ENCODE assay signal across 1 mouse cellular context in genomic region chr2:172439843-172440639, GRCm38 (mm10).
TF ChIP-seq lines count a peak whose summit lies in the region.

Gene Rtf2, plus strand, starts transcription at chr2:172440556.

TF ChIP-seq in CH12.LX, 34 proteins besides CTCF, POLR2A, EP300 and RAD21 (continued from another document):
- TF ChIP-seq MAFK (IDR thresholded peaks at IDR 0.05; ENCODE audit: insufficient replicate concordance, low read length) (no peak), USF2 (conservative IDR thresholded peaks at IDR 0.05; ENCODE audit: low read depth, low read length) (no peak), IRF4 (IDR thresholded peaks at IDR 0.05; ENCODE audit: low read depth, low read length) (peak; percentile 69), TBP (conservative IDR thresholded peaks at IDR 0.05; ENCODE audit: low read depth, low read length) (peak; percentile 54), ZC3H11A (IDR thresholded peaks at IDR 0.05; ENCODE audit: low read depth, low read length) (no peak), ELF1 (IDR thresholded peaks at IDR 0.05; ENCODE audit: low read depth, low read length) (peak; percentile 99), NRF1 (IDR thresholded peaks at IDR 0.05; ENCODE audit: low read depth, low read length) (0 out of 2 replicates have a peak, but pooled peaks have one; percentile 25), MYC (IDR thresholded peaks at IDR 0.05; ENCODE audit: low read depth, low read length) (no peak), POLR2AphosphoS2 (IDR thresholded peaks at IDR 0.05; ENCODE audit: low read depth, low read length) (peak; percentile 75), MAZ (IDR thresholded peaks at IDR 0.05; ENCODE audit: low read depth, low read length) (peak; percentile 94), GABPA (IDR thresholded peaks at IDR 0.05; ENCODE audit: insufficient replicate concordance, low read depth, low read length) (no peak; the same call in 1 of the 2 replicates), USF1 (IDR thresholded peaks at IDR 0.05; ENCODE audit: low read depth, low read length) (no peak), ETS1 (conservative IDR thresholded peaks at IDR 0.05; ENCODE audit: low read depth, low read length) (peak; percentile 29; the same call in 1 of the 2 replicates)
